Mouse (Mus musculus): Measurements from ENCODE around the gene Tpi1. TPM values are rescaled to one million over a fixed set of nuclear protein-coding genes. Genes with fewer than 3 reads are reported as not detected.

The Tpi1 gene
- polyA plus RNA-seq, 1 experiment, result 181 TPM

- Histone ChIP-seq H3K4me3 (ENCODE audit: control insufficient read depth, insufficient read depth, low read length) (no peak overlapping the region), H3K27me3 (ENCODE audit: control insufficient read depth, insufficient read depth, low read length) (no peaks in the 10 kb centered on the region), H3K27ac (ENCODE audit: control insufficient read depth, insufficient read depth, low read length) (no peak overlapping the region), H3K36me3 (ENCODE audit: control insufficient read depth, insufficient read depth, low read length) (no peaks in the 10 kb centered on the region), H3K4me1 (replicated peaks; ENCODE audit: control insufficient read depth, insufficient read depth, low read length) (no peaks in the 10 kb centered on the region)
- no peak for DNase-seq
- TF ChIP-seq POLR2A (IDR thresholded peaks at IDR 0.05; ENCODE audit: control insufficient read depth, extremely low read depth, insufficient read depth, low read length, poor library complexity), result no peak
- TF ChIP-seq CTCF (IDR thresholded peaks at IDR 0.05; ENCODE audit: borderline replicate concordance, control insufficient read depth, extremely low read depth, insufficient read depth, low read length, poor library complexity), result no peak
- 95% methylated on average over 3 of the region's 3 CpGs for WGBS
These were observed 22.2 kb downstream of the Tpi1 start for GRCm38 (mm10) chr6:124791911-124792310.

DNA sequence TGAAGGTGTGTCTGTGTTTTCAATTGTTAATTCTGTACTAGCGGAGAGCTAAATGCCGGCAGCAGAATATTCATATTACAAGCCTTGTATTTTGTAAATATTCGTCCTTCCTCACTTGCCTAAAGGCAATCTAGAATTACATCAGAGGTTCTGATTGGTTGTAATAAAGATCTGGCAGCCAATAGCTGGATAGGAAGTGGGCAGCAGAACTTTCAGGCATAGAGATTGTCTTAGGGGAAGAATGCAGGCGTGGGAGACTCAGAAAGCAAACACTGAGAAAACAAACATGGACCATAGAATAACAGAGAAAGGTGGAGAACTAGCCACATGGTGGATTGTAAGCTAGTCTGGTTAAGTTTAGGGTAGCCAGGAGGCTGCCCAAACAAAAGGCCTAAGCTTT lies 24.0 kb downstream of the Tpi1 start:
- Histone ChIP-seq H3K36me3 (ENCODE audit: control insufficient read depth, insufficient read depth, low read length) (no peaks in the 10 kb centered on the region), H3K27ac (ENCODE audit: control insufficient read depth, insufficient read depth, low read length) (no peak overlapping the region), H3K4me3 (ENCODE audit: control insufficient read depth, insufficient read depth, low read length) (no peak overlapping the region), H3K4me1 (replicated peaks; ENCODE audit: control insufficient read depth, insufficient read depth, low read length) (no peaks in the 10 kb centered on the region), H3K27me3 (ENCODE audit: control insufficient read depth, insufficient read depth, low read length) (no peaks in the 10 kb centered on the region)
- TF ChIP-seq CTCF (IDR thresholded peaks at IDR 0.05; ENCODE audit: borderline replicate concordance, control insufficient read depth, extremely low read depth, insufficient read depth, low read length, poor library complexity), result no peak
- no peak for TF ChIP-seq POLR2A (IDR thresholded peaks at IDR 0.05; ENCODE audit: control insufficient read depth, extremely low read depth, insufficient read depth, low read length, poor library complexity)
- no peak for DNase-seq
- WGBS, result 78% methylated on average over 4 of the region's 4 CpGs

DNA sequence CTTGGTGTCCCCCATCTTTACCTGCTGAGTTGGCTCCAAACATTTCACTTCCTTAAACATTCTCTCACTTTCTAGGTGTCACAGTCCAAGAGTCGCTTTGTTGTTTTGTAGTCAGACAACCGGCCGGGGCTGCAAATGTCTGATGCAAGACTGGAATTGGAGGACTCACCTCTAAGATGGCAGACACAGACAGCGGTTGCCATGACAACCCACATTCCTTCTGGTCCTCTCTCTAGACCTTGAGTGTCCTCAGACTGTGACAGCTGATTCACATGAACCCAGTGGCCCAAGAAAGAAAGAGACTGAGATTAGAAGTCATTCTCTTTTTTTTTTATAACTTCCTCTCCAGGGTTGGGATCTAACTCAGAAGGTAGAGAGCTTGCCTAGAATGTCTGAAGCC lies 24.6 kb downstream of the Tpi1 start:
- H3K27ac ChIP-seq (ENCODE audit: control insufficient read depth, insufficient read depth, low read length), result no peak overlapping the region
- H3K27me3 ChIP-seq (ENCODE audit: control insufficient read depth, insufficient read depth, low read length), result no peaks in the 10 kb centered on the region
- TF ChIP-seq CTCF (IDR thresholded peaks at IDR 0.05; ENCODE audit: borderline replicate concordance, control insufficient read depth, extremely low read depth, insufficient read depth, low read length, poor library complexity) (no peak), POLR2A (IDR thresholded peaks at IDR 0.05; ENCODE audit: control insufficient read depth, extremely low read depth, insufficient read depth, low read length, poor library complexity) (no peak)
- H3K4me3 ChIP-seq (ENCODE audit: control insufficient read depth, insufficient read depth, low read length), result no peak overlapping the region
- DNase-seq, result no peak
- H3K4me1 ChIP-seq (replicated peaks; ENCODE audit: control insufficient read depth, insufficient read depth, low read length), result no peaks in the 10 kb centered on the region
- 95% methylated on average over 4 of the region's 4 CpGs for WGBS
- H3K36me3 ChIP-seq (ENCODE audit: control insufficient read depth, insufficient read depth, low read length), result no peaks in the 10 kb centered on the region

DNA sequence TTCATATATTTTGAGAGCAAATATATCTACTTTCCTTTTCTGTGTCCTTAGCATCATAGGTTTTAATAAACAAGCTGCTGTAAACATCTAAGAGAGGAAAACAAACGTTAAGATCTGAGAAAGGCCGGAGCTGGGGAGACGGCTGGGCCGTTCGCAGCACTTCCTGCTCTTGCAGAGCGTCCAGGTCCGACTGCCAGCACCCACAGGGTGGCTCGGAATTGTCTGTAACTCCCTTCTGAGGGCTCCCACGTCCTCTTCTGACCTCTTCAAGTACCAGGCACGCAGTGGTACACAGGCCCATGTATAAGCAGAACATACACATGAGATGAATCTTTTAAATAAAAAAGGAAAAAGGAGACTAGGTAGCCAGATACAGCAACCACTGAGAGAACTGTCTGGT lies 26.4 kb downstream of the Tpi1 start:
- Histone ChIP-seq H3K36me3 (ENCODE audit: control insufficient read depth, insufficient read depth, low read length) (no peaks in the 10 kb centered on the region), H3K27me3 (ENCODE audit: control insufficient read depth, insufficient read depth, low read length) (no peaks in the 10 kb centered on the region), H3K4me1 (replicated peaks; ENCODE audit: control insufficient read depth, insufficient read depth, low read length) (no peaks in the 10 kb centered on the region), H3K4me3 (ENCODE audit: control insufficient read depth, insufficient read depth, low read length) (no peak overlapping the region), H3K27ac (ENCODE audit: control insufficient read depth, insufficient read depth, low read length) (no peak overlapping the region)
- TF ChIP-seq CTCF (IDR thresholded peaks at IDR 0.05; ENCODE audit: borderline replicate concordance, control insufficient read depth, extremely low read depth, insufficient read depth, low read length, poor library complexity) (no peak), POLR2A (IDR thresholded peaks at IDR 0.05; ENCODE audit: control insufficient read depth, extremely low read depth, insufficient read depth, low read length, poor library complexity) (no peak)
- DNase-seq, result no peak
- WGBS, result 90% methylated on average over 10 of the region's 10 CpGs

- no peak overlapping the region for H3K27ac ChIP-seq (ENCODE audit: control insufficient read depth, insufficient read depth, low read length)
- H3K36me3 ChIP-seq (ENCODE audit: control insufficient read depth, insufficient read depth, low read length), result no peaks in the 10 kb centered on the region
- peaks cover 3% of the 10 kb centered on the region for H3K4me1 ChIP-seq (replicated peaks; ENCODE audit: control insufficient read depth, insufficient read depth, low read length)
- WGBS, result 46% methylated on average over 8 of the region's 8 CpGs
- H3K4me3 ChIP-seq (ENCODE audit: control insufficient read depth, insufficient read depth, low read length), result no peak overlapping the region
- DNase-seq, result no peak
- H3K27me3 ChIP-seq (ENCODE audit: control insufficient read depth, insufficient read depth, low read length), result no peaks in the 10 kb centered on the region
- TF ChIP-seq CTCF (IDR thresholded peaks at IDR 0.05; ENCODE audit: borderline replicate concordance, control insufficient read depth, extremely low read depth, insufficient read depth, low read length, poor library complexity) (no peak), POLR2A (IDR thresholded peaks at IDR 0.05; ENCODE audit: control insufficient read depth, extremely low read depth, insufficient read depth, low read length, poor library complexity) (no peak)
These were observed 27.2 kb downstream of the Tpi1 start for GRCm38 (mm10) chr6:124786756-124787420.

DNA sequence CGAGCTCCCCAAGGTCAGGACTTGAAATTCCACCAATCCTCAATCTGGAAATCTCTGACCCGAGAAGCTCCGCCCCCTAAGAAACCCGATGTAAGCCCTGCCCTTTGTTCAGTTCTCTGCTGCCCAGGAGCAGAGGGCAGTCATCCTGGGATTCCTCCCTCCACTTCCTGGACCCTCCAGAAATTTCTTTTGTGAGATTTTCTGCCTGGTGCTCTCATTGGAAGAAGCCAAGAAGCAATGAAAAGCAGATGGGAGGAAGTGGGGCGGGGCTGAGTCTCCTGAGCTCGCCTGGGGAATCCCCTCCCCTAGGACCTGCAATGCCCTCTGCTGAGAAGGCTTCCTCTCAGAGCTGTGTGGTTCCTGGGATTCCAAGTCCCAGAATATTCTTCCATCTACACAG lies 31.7 kb downstream of the Tpi1 start:
- TF ChIP-seq POLR2A (IDR thresholded peaks at IDR 0.05; ENCODE audit: control insufficient read depth, extremely low read depth, insufficient read depth, low read length, poor library complexity) (no peak), CTCF (IDR thresholded peaks at IDR 0.05; ENCODE audit: borderline replicate concordance, control insufficient read depth, extremely low read depth, insufficient read depth, low read length, poor library complexity) (no peak)
- H3K4me3 ChIP-seq (ENCODE audit: control insufficient read depth, insufficient read depth, low read length), result peak overlapping the region; percentile 54
- H3K36me3 ChIP-seq (ENCODE audit: control insufficient read depth, insufficient read depth, low read length), result no peaks in the 10 kb centered on the region
- DNase-seq, result peak; percentile 71
- peaks cover 28% of the 10 kb centered on the region for H3K4me1 ChIP-seq (replicated peaks; ENCODE audit: control insufficient read depth, insufficient read depth, low read length)
- no peaks in the 10 kb centered on the region for H3K27me3 ChIP-seq (ENCODE audit: control insufficient read depth, insufficient read depth, low read length)
- no peak overlapping the region; the same call in 1 of the 2 replicates for H3K27ac ChIP-seq (ENCODE audit: control insufficient read depth, insufficient read depth, low read length)
- WGBS, result 9% methylated on average over 6 of the region's 6 CpGs

DNA sequence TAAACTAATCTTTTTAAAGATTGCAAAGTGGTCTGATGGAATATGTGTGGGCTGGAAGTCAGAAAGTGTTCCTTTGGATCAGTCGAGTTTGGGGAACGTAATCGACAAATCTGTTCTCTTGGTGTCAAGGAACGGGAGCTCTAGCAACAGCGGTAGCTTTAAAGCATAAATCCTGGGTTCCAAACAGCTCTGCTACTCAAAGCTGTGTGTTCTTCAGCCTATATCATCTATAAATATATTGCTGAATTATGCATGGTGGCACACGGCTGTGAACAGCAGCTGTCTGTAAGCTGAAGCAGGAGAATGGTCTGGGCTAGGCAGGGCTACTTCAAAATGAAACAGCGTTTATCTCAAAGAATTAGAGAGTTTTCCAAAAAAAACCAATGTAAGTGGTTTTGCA lies 33.2 kb downstream of the Tpi1 start:
- no peak overlapping the region for H3K27ac ChIP-seq (ENCODE audit: control insufficient read depth, insufficient read depth, low read length)
- no peaks in the 10 kb centered on the region for H3K36me3 ChIP-seq (ENCODE audit: control insufficient read depth, insufficient read depth, low read length)
- TF ChIP-seq POLR2A (IDR thresholded peaks at IDR 0.05; ENCODE audit: control insufficient read depth, extremely low read depth, insufficient read depth, low read length, poor library complexity), result no peak
- TF ChIP-seq CTCF (IDR thresholded peaks at IDR 0.05; ENCODE audit: borderline replicate concordance, control insufficient read depth, extremely low read depth, insufficient read depth, low read length, poor library complexity), result no peak
- WGBS, result 93% methylated on average over 7 of the region's 7 CpGs
- no peak overlapping the region for H3K4me3 ChIP-seq (ENCODE audit: control insufficient read depth, insufficient read depth, low read length)
- H3K27me3 ChIP-seq (ENCODE audit: control insufficient read depth, insufficient read depth, low read length), result no peaks in the 10 kb centered on the region
- peaks cover 28% of the 10 kb centered on the region for H3K4me1 ChIP-seq (replicated peaks; ENCODE audit: control insufficient read depth, insufficient read depth, low read length)
- no peak for DNase-seq

Measured in thymus, adult 2 months (tissue).